Mouse (Mus musculus): ENCODE data around the gene Kcnc4. TPM values are rescaled to one million over a fixed set of nuclear protein-coding genes. Genes with fewer than 3 reads are reported as not detected.

Kcnc4 gene
- total RNA-seq (2021), result 10 to 100 TPM; 57.3 to 58.5 TPM

DNA sequence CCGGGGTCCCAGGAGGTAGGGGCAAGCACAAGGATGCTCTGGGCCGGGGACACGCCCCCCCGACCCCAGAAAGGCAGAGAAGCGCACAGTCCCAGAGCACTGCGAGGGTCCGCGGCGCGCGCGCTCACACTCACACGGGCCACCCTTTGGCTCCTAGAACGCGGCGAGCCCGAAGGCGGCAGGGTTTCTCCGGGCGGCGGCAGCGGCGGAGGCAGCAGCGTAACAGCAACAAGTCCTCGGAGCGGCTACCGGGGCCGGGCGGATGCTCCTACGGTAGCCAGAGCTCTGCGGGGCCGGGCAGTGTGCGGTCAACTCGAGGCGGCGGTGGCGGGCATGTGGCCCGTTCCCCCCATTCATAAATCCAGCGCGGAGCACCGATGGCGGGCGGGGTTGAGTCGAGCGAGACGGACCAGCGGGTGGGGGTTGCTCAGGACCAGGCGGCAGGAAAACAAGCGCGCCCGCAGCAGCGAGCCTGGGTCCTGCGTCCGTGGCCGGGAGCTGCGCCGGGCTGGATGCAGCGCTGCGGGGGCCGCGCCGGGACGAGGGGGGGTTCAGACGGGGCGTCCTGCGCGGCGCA, at the start of gene Kcnc4:
Gene Kcnc4 (minus strand): TSS at position 357 of the 577 bp plus-strand sequence.
- peak in 1 of 2 experiments; percentile 62 for DNase-seq (ENCODE audit: extremely low spot score in 1 of 2, low spot score in 2 of 2)
- intact Hi-C loops (cut with DNase I), result loop anchor here (5.0 kb wide), 1 partner anchor 82 kb away; no protein-coding TSS in a partner anchor

DNA sequence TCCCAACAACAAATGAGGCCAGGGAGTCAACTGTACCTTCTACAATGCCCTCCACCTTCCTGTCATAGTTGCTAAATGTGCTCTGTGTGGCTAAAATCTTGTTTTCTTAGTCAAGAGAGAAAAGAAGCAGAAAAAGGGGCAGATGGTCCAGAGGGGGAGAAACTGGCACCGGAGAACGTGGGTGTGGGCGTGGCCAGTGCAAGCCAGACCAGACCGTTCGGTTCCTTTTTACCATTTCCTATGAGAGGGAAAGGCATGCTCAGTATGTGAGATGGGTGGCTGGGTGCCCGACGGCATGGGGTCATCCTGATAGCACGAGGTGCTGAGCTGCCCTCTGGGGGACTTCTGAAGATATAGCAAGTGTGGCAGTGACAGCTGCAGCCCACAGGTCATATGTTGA, 49.3 kb upstream of the Kcnc4 start:
- DNase-seq (ENCODE audit: extremely low spot score in 1 of 2, low spot score in 2 of 2), result peak in 1 of 2 experiments; percentile 61
- intact Hi-C loops (cut with DNase I), result no loop called here

DNA sequence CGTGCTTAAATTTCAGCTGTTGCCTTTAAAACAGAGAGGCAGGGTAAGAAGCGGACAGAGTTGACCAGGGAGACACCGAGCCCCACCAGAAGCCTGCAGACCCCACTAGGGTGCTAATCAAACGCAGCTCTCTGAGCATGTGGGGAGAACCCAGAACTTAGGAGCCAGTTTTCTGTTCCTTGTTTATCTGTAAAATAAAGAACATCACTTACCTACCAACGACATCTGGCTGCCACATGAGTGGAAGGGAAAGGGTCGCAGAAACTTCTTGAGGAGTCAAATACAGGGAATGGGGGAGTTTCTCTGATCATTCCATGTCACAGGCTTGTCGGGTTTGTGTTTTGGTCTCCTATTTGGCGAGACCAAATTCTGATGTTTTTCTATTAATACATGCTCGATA, 48.6 kb upstream of the Kcnc4 start:
- no peak for DNase-seq (ENCODE audit: extremely low spot score in 1 of 2, low spot score in 2 of 2)
- intact Hi-C loops (cut with DNase I), result no loop called here

DNA sequence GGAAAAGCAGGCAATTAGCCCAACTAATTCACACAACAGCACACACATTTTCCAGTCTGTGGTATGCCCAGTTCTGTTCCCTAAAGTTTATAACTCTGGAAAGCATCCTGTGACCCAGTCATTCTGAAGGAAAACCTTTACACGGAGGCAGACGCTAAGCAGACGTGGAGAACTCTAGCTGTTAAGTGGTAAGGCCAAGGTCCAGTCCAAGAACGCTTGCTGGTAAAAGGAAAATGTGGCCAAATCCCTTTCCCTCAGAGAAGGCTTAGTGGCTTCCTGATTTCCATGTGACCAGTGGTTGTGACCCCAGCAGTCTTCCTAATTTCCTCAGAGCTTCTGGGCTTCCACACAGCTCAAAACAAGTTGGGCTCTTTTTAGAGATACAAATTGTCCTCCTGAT, 47.2 kb upstream of the Kcnc4 start:
- DNase-seq (ENCODE audit: extremely low spot score in 1 of 2, low spot score in 2 of 2), result no peak

DNA sequence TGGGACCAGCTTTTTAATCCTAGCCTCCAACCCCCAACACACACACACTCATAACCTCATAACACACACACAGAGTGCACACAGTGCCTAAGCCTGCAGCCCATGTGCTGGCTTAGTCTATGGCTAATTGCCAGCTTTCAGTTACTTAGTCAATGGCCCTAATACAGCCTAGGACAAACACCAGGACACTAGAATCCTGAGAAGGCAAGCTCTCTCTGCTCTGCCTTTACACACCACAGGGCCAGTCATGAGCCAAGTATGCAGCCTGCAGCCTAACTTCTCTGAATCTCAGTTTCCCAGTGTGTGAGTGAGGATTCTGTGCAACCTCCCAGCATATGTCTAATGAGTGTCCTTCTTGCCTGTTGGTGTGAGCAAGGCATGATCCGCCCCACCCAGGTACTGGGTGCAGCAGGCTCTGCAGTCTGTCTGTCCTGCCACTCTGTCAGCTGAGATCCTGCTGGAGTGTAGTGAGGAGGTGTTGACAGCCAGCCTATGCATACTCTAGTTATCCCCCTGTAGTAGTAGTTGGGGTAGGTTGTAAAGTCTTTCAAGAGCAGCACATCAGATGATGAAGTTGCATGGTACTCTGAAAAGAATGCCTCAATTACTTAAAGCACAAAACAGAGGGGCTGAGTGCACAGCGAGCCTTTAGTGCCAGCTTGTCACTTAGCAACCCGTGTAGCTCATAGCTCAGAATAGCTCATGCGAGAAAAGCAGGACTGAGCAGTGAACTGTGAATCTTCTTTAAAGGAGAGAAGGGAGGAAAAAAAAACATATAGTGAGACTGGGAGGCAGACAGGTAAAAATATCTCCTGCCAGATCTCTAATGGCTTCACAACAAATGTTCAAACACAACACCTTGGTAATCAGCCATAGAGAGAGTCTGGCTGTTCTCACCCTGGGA, 46.4 kb upstream of the Kcnc4 start:
- intact Hi-C loops (cut with DNase I), result no loop called here

More for the DNA sequence above, 47.2 kb upstream of the Kcnc4 start:
- intact Hi-C loops (cut with DNase I), result no loop called here

DNA sequence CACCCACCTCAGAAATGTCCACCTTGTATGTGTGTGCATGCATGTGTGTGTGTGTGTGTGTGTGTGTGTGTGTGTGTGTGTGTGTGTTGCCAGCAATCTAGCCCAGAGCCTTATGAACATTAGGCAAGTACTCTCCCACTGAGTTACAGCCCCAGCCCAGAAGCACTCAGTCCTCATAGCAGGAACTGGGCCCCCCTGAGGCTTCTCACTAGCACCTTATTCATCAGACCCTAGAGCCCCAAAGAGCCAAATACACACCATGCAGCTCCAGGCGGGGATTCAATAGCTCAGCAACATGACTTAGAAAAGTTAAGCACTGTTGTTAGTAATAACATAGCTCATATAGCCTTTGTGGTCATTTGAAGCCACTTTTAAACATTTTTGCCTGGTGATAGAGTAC, 45.2 kb upstream of the Kcnc4 start:
- DNase-seq (ENCODE audit: extremely low spot score in 1 of 2, low spot score in 2 of 2), result no peak
- intact Hi-C loops (cut with DNase I), result no loop called here

More for the DNA sequence above, 46.4 kb upstream of the Kcnc4 start:
- peak in 1 of 2 experiments; percentile 65 for DNase-seq (ENCODE audit: extremely low spot score in 1 of 2, low spot score in 2 of 2)

DNA sequence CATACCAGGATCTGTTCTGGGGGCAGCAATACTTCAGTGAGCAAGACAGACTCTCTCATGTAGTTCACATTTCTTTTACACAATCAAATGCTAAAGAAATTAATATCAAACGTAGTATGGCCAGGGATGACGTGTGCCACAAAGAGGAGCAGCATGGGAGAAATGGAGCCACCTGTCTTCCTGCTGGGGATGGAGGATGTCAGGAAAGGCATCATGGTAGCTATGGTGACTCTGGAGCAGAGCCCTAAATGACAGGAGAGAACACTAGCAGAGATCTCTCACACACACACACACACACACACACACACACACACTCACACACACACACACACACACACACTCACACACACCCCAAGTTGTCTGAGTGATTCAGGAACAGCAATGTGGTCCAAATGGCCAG, 44.4 kb upstream of the Kcnc4 start:
- no peak for DNase-seq (ENCODE audit: extremely low spot score in 1 of 2, low spot score in 2 of 2)
- intact Hi-C loops (cut with DNase I), result no loop called here

DNA sequence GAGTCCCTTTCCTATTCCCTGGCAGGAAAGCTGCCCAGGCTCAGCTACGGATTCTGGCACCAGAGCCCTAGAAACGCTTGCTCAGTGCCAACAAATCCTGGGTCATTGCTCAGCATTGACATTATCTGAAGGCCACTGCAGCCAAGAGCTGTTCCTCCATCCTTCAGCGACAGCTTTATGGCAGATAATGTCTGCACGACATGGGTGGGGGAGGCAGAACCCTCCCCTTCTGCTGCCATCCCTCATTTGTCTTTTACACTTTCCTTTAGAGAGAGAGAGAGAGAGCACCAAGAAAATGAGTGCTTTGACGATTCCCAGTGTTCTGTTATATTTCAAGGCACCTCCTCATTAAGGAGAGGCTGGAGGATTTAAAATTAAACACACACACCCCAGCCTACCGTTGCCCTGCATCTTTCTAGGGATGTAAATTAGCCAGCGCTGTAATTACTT, 42.4 kb upstream of the Kcnc4 start:
- no peak for DNase-seq (ENCODE audit: extremely low spot score in 1 of 2, low spot score in 2 of 2)
- intact Hi-C loops (cut with DNase I), result no loop called here

DNA sequence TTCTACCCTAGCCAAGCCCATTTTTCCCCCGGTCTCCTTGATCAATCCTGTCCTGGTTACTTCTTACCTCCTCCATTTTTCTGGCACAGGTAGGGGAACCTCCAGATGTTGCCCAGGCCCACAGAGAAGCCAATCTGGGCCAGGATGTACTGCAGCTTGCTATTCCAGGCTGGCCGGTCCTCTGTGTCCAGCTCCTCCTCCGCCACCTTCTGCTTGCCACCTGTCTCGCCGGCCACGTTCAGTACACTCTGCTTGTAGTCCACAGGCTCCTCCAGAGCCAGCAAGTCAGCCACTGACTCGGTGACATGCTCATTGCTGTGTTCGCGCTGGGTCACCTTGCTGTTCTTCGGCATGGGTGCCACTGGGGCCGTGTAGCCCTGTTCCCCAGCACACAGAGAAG, 40.9 kb upstream of the Kcnc4 start:
- intact Hi-C loops (cut with DNase I), result no loop called here
- DNase-seq (ENCODE audit: extremely low spot score in 1 of 2, low spot score in 2 of 2), result peak in 1 of 2 experiments; percentile 32

DNA sequence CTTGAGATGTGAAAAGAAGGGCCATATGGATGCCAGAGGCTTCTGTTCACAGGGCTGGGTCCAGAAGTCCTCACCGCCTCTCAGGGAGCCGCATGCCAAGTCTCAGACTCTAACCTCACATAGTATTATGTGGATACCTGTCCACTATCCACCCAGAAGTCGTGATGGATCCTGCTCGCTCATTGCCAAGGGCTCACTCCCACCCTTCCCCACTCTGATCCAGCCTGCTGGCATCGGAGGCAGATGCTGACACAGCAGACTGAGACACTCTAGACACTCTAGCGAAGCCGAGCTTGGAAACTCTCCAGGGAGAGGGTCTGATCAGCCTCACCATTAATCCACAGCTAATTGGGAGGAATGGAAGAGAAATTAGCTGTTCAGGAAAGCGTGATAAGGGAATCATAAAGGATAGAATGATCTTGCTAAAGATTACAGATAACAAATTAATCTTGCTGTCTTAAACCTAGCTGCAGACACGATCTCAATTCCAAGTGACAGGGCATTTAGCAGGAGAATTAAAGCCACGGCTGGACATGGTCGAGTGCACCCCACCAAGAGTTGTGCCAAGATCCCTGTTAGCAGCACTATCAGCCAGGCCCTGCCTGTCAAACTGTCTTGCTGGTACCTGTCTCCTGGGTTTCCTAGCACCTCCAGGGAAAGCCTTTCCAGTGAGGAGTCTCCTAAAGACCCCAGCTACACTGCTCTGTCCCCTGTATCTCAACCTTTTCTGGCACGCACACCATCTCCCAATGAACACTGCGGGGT, 36.9 kb upstream of the Kcnc4 start:
- intact Hi-C loops (cut with DNase I), result loop anchor here (5.0 kb wide), 1 partner anchor 81 kb away; no protein-coding TSS in a partner anchor
- no peak for DNase-seq (ENCODE audit: extremely low spot score in 1 of 2, low spot score in 2 of 2)

DNA sequence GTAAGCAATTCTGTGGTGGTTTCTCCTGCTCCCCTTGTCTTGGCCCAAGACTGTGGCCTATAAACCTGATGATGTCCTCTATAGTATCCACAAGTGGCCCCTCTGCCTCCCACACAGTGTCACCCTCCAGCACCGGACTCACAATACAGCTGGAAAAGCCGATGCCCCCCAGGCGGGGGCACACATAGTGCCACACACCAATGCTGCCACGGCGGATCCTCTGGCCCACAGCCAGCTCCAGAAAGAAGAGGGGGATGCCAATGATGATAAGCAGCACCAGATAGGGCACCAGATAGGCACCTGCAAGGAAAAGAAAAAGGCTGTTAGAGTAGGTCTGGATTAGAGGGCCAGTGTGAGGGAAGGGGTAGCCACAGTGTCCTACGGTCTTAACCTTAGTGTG, 36.2 kb upstream of the Kcnc4 start:
- no peak for DNase-seq (ENCODE audit: extremely low spot score in 1 of 2, low spot score in 2 of 2)
- intact Hi-C loops (cut with DNase I), result loop anchor here (5.0 kb wide), 1 partner anchor 82 kb away; no protein-coding TSS in a partner anchor

DNA sequence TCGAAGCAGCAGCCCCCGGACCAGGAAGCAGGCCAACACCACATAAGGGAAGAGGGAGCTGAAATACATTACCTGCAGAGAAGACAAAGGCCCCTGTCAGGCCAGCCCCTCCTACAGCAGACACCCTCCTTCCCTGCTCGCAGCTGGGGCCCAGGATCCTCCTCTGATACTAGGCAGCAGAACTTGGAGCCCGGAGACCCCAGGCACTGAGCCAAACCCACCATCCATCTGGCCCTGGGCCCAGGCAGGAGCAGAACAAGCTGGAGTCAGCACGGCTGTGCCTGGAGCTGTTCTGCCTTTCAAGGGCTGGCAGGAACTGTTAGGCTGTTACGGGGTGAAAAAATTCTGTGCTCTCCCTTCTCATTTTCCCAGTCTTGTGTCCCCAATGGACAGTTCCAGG, 32.1 kb upstream of the Kcnc4 start:
- intact Hi-C loops (cut with DNase I), result no loop called here

DNA sequence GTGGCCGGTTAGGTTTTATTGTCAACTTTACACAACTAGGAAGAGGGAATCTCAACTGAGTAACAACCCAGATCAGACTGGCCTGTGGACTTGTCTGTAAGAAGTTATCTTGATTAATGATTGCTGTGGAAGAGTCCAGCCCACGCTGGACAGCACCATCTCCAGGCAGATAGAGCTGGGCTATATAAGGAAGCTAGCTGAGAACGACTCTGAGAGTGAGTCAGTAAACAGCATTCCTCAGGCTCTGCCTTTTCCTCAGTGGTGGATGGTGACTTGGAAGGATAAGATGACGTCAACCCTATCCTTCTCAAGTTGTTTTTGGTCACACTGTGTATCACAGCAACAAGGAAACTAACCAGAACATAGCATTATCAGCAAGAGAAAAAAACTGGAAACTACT, 29.3 kb upstream of the Kcnc4 start:
- intact Hi-C loops (cut with DNase I), result no loop called here
- DNase-seq (ENCODE audit: extremely low spot score in 1 of 2, low spot score in 2 of 2), result no peak

More for the DNA sequence above, 32.1 kb upstream of the Kcnc4 start:
- peak; percentile 89 to 91 for DNase-seq (ENCODE audit: extremely low spot score in 1 of 2, low spot score in 2 of 2)

DNA sequence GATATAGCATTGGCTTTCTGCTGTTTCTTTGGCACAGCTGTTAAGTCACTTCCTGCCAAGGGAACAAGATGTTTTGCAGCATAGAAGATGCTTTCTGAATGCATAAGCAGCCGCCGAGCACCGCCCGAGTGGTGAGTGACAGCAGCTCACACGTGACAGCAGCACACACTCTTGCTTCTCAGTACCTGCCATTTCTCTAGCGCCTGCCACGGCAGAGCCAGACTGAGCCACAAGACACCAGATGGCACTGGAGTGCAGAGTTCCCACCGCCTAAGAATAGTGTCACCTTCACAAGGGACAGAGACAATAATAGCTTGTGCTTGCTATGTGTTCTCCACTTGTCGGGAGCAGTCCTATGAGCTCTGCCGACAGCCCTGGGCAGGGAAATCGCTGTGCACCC, 23.9 kb upstream of the Kcnc4 start:
- DNase-seq (ENCODE audit: extremely low spot score in 1 of 2, low spot score in 2 of 2), result peak; percentile 59 to 63
- intact Hi-C loops (cut with DNase I), result loop anchor here (5.0 kb wide), 1 partner anchor 94 kb away; no protein-coding TSS in a partner anchor

DNA sequence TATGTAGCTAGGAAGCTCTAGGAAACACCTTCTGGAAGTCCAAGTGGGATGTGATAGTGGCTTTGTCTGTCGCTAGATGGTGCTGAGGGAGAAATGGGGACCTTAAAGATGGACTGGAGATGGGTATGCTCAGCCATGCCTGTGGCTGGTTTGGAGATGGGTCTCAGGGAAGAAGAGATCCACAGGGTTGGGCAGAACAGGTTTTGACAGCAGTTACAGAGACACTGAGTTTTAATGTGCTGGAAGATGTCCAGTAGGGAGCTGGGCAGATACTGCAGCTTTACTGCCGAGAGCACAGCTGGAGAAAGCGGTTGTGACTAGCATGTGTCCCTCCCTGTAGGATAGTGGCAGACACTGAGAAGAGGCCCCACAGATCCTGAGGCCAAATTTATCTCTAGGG, 21.3 kb upstream of the Kcnc4 start:
- no peak for DNase-seq (ENCODE audit: extremely low spot score in 1 of 2, low spot score in 2 of 2)
- intact Hi-C loops (cut with DNase I), result loop anchor here (5.0 kb wide), 1 partner anchor 97 kb away; no protein-coding TSS in a partner anchor

DNA sequence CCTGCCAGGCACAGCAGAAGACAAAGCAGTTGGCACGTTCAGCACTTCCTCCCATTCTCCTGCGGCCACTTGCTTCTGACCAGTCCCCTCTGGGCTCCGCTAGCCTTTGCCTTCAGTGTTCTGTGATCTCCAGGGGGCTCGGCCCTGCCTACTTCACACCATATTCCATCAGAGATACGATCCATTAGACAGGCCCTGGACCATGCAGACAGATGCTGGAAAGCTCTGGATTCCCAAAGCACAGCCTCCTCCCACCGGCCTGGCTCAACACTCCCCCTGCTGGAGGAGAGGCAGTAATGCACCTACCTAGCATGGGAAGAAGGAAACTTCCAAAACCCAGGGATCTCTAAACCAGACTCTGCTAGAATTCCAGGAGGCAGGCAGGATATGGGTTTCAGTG, 12.8 kb upstream of the Kcnc4 start:
- intact Hi-C loops (cut with DNase I), result no loop called here
- no peak for DNase-seq (ENCODE audit: extremely low spot score in 1 of 2, low spot score in 2 of 2)

DNA sequence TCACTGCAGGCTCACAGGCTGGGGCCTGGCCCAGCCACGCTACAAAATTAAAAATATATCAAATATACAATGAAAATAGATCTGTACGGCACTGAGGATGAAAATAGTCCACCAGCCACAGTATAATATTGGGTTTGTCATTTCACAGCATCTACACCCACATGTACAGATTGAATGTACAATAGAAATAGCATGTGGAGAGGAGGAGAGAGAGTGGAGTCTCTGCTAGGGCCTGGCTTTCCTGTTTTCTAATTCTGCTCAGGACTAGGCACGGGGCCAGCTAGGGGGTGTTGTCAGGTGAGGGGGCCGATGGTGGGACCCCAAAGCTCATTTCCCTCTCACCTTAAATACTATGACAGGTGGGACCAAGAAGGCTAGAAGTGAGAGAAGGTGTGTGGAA, 9.7 kb upstream of the Kcnc4 start:
- no peak for DNase-seq (ENCODE audit: extremely low spot score in 1 of 2, low spot score in 2 of 2)
- intact Hi-C loops (cut with DNase I), result loop anchor here (10.0 kb wide), 1 partner anchor 374 kb away; no protein-coding TSS in a partner anchor

DNA sequence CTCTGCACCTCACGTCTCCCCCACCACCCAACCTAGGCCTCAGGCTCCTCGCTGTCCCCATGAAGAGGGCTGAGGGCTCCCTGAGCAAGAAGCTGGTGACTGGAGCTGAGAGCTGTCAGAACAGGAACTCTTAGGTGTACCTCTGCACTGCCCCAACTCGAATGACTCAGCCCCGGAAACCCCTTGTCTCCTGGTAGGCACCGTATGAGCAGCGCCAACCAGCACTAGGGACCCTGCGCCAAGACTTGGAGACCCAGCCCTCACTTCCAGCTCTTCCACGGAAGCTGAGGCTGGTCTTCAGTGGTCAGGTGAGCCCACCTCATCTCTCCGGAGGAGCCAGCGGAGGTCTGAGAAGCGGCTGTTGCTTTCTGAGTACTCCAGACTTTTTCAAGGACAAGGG, 8.8 kb upstream of the Kcnc4 start:
- DNase-seq (ENCODE audit: extremely low spot score in 1 of 2, low spot score in 2 of 2), result no peak

DNA sequence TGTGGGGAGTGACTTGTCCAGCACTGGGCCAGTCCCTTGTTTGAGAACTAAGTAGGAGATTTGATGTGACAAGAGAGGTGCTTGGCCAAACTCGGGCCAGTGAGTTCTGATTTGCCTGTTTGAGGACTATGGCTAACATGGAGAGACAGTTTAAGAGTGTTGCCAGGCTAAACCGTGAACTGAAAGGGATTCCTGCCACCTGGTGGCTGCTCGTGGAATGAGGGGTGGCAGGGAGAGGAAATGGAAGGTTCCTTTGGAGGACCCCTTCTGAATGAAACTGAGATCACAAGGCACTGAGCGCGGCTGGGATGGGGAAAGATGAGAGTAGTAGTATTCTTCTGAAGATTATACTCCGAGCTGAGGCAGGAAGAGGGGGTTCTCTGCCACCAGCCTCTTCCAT, 7.2 kb upstream of the Kcnc4 start:
- peak; percentile 80 to 83 for DNase-seq (ENCODE audit: extremely low spot score in 1 of 2, low spot score in 2 of 2)
- intact Hi-C loops (cut with DNase I), result loop anchor here (10.0 kb wide), 1 partner anchor 372 kb away; no protein-coding TSS in a partner anchor

More for the DNA sequence above, 8.8 kb upstream of the Kcnc4 start:
- intact Hi-C loops (cut with DNase I), result loop anchor here (10.0 kb wide), 1 partner anchor 373 kb away; no protein-coding TSS in a partner anchor
